Mouse (Mus musculus): ENCODE measurements around the gene Sva. TPM values are rescaled to one million over a fixed set of nuclear protein-coding genes. Genes with fewer than 3 reads are reported as not detected.

The Sva gene
- total RNA-seq (2014; fragmentation: Nextera tagmentation) (not detected in 2 replicates), total RNA-seq (2017) (not detected in 2 replicates)

DNA sequence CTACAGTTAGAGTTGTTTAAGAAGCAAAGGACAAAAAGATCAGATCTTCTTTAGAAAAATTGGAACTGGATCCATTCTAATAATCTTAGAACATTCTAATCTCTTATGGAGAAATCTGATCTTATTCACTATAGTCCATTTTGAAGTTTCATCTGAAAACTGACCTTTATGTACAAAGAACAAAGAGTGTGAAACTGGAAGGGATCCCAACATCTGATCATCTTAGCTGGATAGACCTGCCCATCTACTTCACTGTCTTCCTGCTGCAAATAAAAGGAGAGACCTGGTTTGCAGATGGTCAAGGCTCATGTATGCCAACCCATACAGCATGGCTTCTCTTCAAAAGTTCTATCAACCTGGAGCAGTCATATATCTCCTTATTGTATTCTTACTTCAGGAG, at the start of gene Sva:
TSS of gene Sva (plus strand) at position 301 of the 400 bp plus-strand sequence.
- ATAC-seq (replicated peaks; ENCODE audit: poor library complexity, severe bottlenecking) = no peak

Other genes with a start within 250 kb of the Sva start
- not detected in 2 replicates for gene Pip, start 190.9 kb upstream of the Sva start, total RNA-seq (2014; fragmentation: Nextera tagmentation)
- gene Pip, start 190.9 kb upstream of the Sva start, total RNA-seq (2017) = not detected in 2 replicates
- gene Sval2, start 185.4 kb upstream of the Sva start, total RNA-seq (2014; fragmentation: Nextera tagmentation) = not detected in 2 replicates
- not detected in 2 replicates for gene Sval2, start 185.4 kb upstream of the Sva start, total RNA-seq (2017)
- not detected in 2 replicates for gene Sval1, start 86.8 kb upstream of the Sva start, total RNA-seq (2014; fragmentation: Nextera tagmentation)
- gene Sval1, start 86.8 kb upstream of the Sva start, total RNA-seq (2017) = not detected in 2 replicates
- gene Sval3, start 70.3 kb upstream of the Sva start, total RNA-seq (2014; fragmentation: Nextera tagmentation) = not detected in 2 replicates
- gene Sval3, start 70.3 kb upstream of the Sva start, total RNA-seq (2017) = not detected in 2 replicates
- not detected in 2 replicates for gene Tas2r139, start 102.5 kb downstream of the Sva start, total RNA-seq (2014; fragmentation: Nextera tagmentation)
- gene Tas2r139, start 102.5 kb downstream of the Sva start, total RNA-seq (2017) = not detected in 2 replicates
- gene Tas2r144, start 176.9 kb downstream of the Sva start, total RNA-seq (2014; fragmentation: Nextera tagmentation) = not detected in 2 replicates
- not detected in 2 replicates for gene Tas2r144, start 176.9 kb downstream of the Sva start, total RNA-seq (2017)
- gene Gstk1, start 207.5 kb downstream of the Sva start, total RNA-seq (2014; fragmentation: Nextera tagmentation) = 10.5 and 16.7 TPM in 2 replicates
- 4.9 and 6.4 TPM in 2 replicates for gene Gstk1, start 207.5 kb downstream of the Sva start, total RNA-seq (2017)
- not detected in 2 replicates for gene Tmem139, start 223.6 kb downstream of the Sva start, total RNA-seq (2014; fragmentation: Nextera tagmentation)
- gene Tmem139, start 223.6 kb downstream of the Sva start, total RNA-seq (2017) = not detected in 2 replicates
- 74.3 and 81.1 TPM in 2 replicates for gene Casp2, start 226.6 kb downstream of the Sva start, total RNA-seq (2014; fragmentation: Nextera tagmentation)
- gene Casp2, start 226.6 kb downstream of the Sva start, total RNA-seq (2017) = 48.6 and 58.7 TPM in 2 replicates
- gene Clcn1, start 248.3 kb downstream of the Sva start, total RNA-seq (2014; fragmentation: Nextera tagmentation) = not detected in 2 replicates
- 1.9 TPM in 1 of 2 replicates, not detected in the other for gene Clcn1, start 248.3 kb downstream of the Sva start, total RNA-seq (2017)

Measured in granulocyte monocyte progenitor cell, adult 5-6 weeks (primary cell).